Mouse (Mus musculus) ovary, adult 18-20 months (tissue): ENCODE measurements around the gene Itih4.

Experiments used
- DNase-seq: peaks from one replicate; pipeline ENCODE4 v3.0.0; 2022; ENCODE audit warnings: low spot score, mixed read lengths

Itih4 gene

DNA sequence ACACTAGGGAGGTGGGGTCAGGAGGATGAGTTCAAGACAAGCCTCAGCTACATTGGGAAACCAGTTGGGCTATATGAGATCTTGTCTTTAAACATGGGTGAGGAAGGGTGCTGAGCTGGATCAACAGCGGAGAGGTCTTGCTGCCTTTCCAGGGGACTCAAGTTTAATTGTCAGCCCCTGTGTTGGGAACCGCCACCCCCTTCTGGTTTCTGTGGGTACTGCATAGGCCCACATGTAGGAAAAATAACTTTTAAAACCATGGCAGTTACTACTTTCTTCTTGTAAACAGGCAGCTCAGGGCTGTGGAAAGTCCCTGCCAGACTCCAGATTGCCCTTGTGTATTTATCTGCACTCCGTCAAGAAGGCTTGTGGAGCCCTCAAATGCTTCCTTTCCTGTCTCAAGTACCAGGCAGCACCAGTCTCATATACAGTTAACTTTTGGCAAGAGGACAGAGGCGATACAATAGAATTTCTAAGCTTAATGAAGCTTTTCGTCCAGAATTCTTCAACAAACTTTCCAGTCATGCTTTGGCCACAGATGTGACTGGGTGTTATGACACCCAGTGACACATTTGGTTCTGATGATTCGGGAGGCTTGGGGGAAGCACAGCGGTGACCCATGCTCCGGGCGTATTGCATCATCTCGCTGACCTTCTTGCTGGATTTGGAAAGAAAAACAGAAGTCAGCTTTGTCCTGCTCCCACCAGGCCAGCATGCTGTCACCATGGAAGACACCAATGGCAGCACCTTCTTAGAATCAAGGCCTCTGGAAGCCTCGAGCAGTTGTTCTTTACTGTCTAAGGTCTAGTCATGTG, 57.8 kb downstream of the Itih4 start:
- peak; percentile 19 for DNase-seq

DNA sequence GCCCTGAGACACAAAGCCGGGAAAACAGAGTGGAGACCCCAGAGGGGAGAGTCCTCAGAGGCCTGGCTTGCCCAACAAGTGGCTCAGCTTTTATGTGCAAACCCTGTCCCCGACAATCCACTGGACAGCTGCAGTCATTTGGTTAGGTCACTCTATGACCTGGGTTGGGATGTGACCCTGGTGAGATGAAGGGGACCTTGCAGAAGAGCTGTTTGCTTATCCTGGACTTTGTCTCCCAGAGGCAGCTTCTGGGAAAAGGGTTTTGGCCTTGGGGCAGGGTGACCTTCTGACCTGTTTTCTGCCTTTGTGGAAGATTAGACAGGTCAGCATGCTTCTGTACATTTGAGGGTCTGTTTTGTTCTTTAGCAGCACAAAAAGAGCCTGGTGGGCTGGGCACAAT, 58.5 kb downstream of the Itih4 start:
- peak; percentile 11 for DNase-seq

DNA sequence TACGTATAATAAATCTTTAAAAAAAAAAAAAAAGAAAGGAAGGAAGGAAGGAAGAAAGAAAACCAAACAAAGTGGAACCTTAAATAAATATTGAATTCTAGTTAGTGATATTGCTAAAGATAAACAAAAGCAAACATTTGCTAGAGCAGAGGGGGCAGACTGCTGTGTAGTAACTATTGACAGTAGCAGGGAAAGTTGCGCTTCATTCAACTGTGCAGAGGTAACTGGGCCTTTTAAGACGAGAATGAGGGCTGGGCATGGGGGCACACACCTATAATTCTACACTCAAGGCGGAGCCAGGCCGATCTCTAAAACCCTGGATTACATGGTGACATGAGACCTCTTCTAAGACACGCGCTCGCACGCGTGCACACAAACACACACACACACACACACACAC, 63.7 kb downstream of the Itih4 start:
- no peak for DNase-seq

GRCm38 (mm10) chr14:30951154-30951825, 65.0 kb downstream of the Itih4 start, which contains the start of gene Nek4:
TSS of gene Nek4 (plus strand) at chr14:30951377.
- peak; percentile 96 for DNase-seq
